Mouse (Mus musculus): ENCODE measurements around the gene Cbfa2t3. TPM values are rescaled to one million over a fixed set of nuclear protein-coding genes. Genes with fewer than 3 reads are reported as not detected.

Cbfa2t3 gene
- polyA plus RNA-seq, 1 experiment from 2014 or later = 8.1 TPM

DNA sequence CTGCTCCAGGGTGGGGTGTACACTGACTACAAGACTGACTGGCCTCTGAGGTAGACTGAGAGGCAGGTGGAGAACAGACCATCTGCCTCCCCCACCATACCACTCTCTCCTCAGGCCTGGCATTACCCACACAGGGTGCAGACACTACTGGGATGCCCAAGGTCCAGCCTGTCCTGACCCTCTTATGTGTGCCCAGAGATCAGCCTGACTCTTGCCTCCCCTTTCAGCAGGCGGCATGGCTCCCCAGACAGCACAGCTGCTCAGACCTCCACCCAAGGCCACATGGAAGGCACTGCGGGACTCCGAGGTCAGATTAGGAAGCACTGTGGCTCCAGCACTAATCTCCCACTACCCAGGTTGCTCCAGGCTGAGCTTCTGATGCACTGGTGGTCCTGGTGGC lies 28.2 kb downstream of the Cbfa2t3 start:
- Histone ChIP-seq H3K4me2 (ENCODE audit: low read depth, low read length) (no peak overlapping the region), H3K9me3 (ENCODE audit: control insufficient read depth, low read length) (no peaks in the 10 kb centered on the region), H3K36me3 (ENCODE audit: control insufficient read depth, insufficient read depth, low read length) (no peaks in the 10 kb centered on the region), H3K9ac (ENCODE audit: low read depth, low read length) (no peak overlapping the region), H3K4me1 (ENCODE audit: control insufficient read depth, insufficient read depth, low read length) (peaks cover 14% of the 10 kb centered on the region), H3K27ac (replicated peaks; ENCODE audit: low read depth, low read length) (no peak overlapping the region), H3K4me3 (ENCODE audit: low read depth, low read length) (no peak overlapping the region), H3K27me3 (replicated peaks; ENCODE audit: control insufficient read depth, insufficient read depth, low read length) (peaks cover 14% of the 10 kb centered on the region)
- WGBS = 72% methylated on average over 3 of the region's 3 CpGs
- ATAC-seq (ENCODE audit: low read depth) (no peak), DNase-seq (ENCODE audit: low spot score) (no peak)

DNA sequence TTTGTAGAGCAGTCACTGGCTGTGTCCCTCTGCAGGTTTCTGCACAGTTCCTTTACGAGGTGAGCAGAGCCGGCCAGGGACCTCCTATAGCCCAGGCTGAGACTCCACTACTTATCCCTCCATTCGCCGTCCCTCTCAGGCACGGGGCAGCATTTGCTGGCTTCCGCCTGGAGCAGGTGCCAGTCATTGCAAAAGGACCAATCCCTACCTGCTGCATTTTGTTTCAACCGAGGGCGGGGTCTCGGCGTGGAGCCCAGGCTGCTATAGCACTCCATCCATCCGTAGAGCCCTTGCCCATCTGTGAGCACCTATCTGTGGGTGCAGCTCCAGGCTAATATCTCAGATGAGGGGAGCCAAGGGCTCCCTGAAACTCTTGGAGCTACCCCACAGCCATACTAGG lies 28.9 kb downstream of the Cbfa2t3 start:
- Histone ChIP-seq H3K9me3 (ENCODE audit: control insufficient read depth, low read length) (no peaks in the 10 kb centered on the region), H3K27me3 (replicated peaks; ENCODE audit: control insufficient read depth, insufficient read depth, low read length) (peaks cover 14% of the 10 kb centered on the region), H3K4me1 (ENCODE audit: control insufficient read depth, insufficient read depth, low read length) (peaks cover 20% of the 10 kb centered on the region), H3K9ac (ENCODE audit: low read depth, low read length) (no peak overlapping the region), H3K4me3 (ENCODE audit: low read depth, low read length) (no peak overlapping the region), H3K36me3 (ENCODE audit: control insufficient read depth, insufficient read depth, low read length) (no peaks in the 10 kb centered on the region), H3K4me2 (ENCODE audit: low read depth, low read length) (no peak overlapping the region), H3K27ac (replicated peaks; ENCODE audit: low read depth, low read length) (no peak overlapping the region)
- no peak for ATAC-seq (ENCODE audit: low read depth)
- DNase-seq (ENCODE audit: low spot score) = no peak
- 28% methylated on average over 11 of the region's 11 CpGs for WGBS

DNA sequence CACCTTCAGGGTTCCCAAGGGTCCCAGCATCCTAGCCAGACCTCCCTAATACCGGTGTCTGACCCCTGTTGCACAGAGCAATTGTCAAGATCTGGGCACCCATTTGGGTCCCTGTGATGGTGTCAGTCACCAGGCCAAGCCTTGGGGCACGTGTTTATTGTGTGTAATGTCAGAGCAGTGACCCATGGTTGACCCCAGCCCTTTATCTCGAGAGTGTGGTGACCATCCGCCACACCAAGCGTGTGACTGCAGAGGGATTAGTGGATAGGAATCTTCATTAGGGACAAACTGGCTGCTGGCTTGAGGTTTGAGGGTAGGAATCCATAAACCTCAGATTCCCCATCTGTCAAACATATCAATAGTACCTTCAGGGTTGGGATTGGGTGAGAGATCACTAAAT lies 29.5 kb downstream of the Cbfa2t3 start:
- Histone ChIP-seq H3K9me3 (ENCODE audit: control insufficient read depth, low read length) (no peaks in the 10 kb centered on the region), H3K27ac (replicated peaks; ENCODE audit: low read depth, low read length) (no peak overlapping the region), H3K4me1 (ENCODE audit: control insufficient read depth, insufficient read depth, low read length) (peaks cover 26% of the 10 kb centered on the region), H3K4me2 (ENCODE audit: low read depth, low read length) (no peak overlapping the region), H3K36me3 (ENCODE audit: control insufficient read depth, insufficient read depth, low read length) (no peaks in the 10 kb centered on the region), H3K9ac (ENCODE audit: low read depth, low read length) (no peak overlapping the region), H3K27me3 (replicated peaks; ENCODE audit: control insufficient read depth, insufficient read depth, low read length) (peaks cover 12% of the 10 kb centered on the region), H3K4me3 (ENCODE audit: low read depth, low read length) (no peak overlapping the region)
- 62% methylated on average over 5 of the region's 5 CpGs for WGBS
- ATAC-seq (ENCODE audit: low read depth) = no peak
- DNase-seq (ENCODE audit: low spot score) = no peak

DNA sequence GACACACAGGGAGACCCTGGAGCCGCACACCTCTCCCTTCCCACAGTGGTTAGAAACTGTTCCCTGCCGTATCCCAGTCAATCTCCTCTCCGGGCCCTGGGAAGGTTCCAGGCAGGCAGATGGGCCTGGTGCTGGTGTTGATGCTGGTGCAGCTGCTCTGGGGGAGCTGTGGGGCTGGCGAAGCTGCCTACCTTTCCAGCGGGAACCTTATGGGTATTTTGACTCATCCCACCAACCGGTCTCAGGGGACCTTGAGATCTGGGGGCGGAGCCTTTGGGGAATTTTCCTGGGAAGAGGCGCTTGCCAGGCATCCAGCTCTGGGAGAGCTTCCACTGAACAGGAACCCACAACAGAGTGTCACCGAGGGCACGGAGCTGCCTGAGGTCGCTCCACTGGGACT lies 31.1 kb downstream of the Cbfa2t3 start:
- DNase-seq (ENCODE audit: low spot score) (no peak), ATAC-seq (ENCODE audit: low read depth) (no peak)
- Histone ChIP-seq H3K36me3 (ENCODE audit: control insufficient read depth, insufficient read depth, low read length) (no peaks in the 10 kb centered on the region), H3K4me3 (ENCODE audit: low read depth, low read length) (no peak overlapping the region), H3K4me1 (ENCODE audit: control insufficient read depth, insufficient read depth, low read length) (peaks cover 32% of the 10 kb centered on the region), H3K9me3 (ENCODE audit: control insufficient read depth, low read length) (no peaks in the 10 kb centered on the region), H3K27me3 (replicated peaks; ENCODE audit: control insufficient read depth, insufficient read depth, low read length) (peaks cover 4% of the 10 kb centered on the region; the same call in 1 of the 2 replicates), H3K27ac (replicated peaks; ENCODE audit: low read depth, low read length) (no peak overlapping the region), H3K4me2 (ENCODE audit: low read depth, low read length) (no peak overlapping the region), H3K9ac (ENCODE audit: low read depth, low read length) (no peak overlapping the region)
- WGBS = 79% methylated on average over 11 of the region's 11 CpGs

DNA sequence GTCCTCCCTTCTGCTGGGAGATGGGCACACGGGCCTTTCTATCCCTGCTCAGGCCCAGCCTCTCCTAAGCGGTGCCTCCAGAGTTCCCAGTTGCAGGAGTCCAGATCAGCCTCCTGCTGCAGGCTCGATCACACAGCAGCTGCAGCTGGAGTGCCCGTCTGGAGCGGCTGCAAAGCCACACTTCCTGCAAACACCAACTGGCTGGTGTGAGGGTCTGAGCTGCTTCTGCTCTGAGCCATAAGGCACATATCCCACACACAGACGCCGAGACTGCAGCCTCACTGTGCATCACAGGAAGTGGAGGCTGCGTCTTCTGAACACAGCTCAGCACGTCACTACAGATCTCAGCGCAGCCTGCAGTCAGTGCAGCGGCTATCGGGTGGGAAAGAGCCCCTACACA lies 32.1 kb downstream of the Cbfa2t3 start:
- Histone ChIP-seq H3K27ac (replicated peaks; ENCODE audit: low read depth, low read length) (peak overlapping the region; percentile 75), H3K4me1 (ENCODE audit: control insufficient read depth, insufficient read depth, low read length) (peaks cover 34% of the 10 kb centered on the region), H3K36me3 (ENCODE audit: control insufficient read depth, insufficient read depth, low read length) (no peaks in the 10 kb centered on the region), H3K9me3 (ENCODE audit: control insufficient read depth, low read length) (no peaks in the 10 kb centered on the region), H3K4me3 (ENCODE audit: low read depth, low read length) (no peak overlapping the region), H3K9ac (ENCODE audit: low read depth, low read length) (no peak overlapping the region), H3K4me2 (ENCODE audit: low read depth, low read length) (no peak overlapping the region), H3K27me3 (replicated peaks; ENCODE audit: control insufficient read depth, insufficient read depth, low read length) (peaks cover 4% of the 10 kb centered on the region; the same call in 1 of the 2 replicates)
- 48% methylated on average over 12 of the region's 12 CpGs for WGBS
- ATAC-seq (ENCODE audit: low read depth) (no peak; the same call in 1 of the 2 replicates), DNase-seq (ENCODE audit: low spot score) (peak; percentile 57)

DNA sequence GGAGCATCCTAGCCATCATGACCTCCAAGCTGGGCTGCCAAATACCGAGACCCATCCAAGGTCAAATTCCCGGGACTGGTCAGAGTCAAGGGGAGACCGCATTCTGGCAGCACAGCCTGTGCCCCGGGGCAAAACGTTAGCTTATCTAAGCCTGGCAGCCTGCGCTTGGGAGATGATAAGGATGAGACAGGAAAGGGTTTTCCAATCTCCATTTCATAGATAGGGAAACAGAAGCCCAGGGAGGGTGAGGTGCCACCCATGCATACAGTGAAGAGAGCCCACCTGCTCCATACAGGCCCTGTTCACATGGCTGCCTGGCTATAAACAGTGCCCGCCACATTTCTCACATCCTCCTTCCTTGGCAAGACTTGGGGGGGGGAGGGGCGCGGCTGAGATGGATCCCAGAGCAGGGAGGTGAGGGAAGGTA lies 32.6 kb downstream of the Cbfa2t3 start:
- H3K4me3 ChIP-seq (ENCODE audit: low read depth, low read length) = no peak overlapping the region
- peak overlapping the region; percentile 75; the same call in 1 of the 2 replicates for H3K27ac ChIP-seq (replicated peaks; ENCODE audit: low read depth, low read length)
- no peak for DNase-seq (ENCODE audit: low spot score)
- H3K27me3 ChIP-seq (replicated peaks; ENCODE audit: control insufficient read depth, insufficient read depth, low read length) = peaks cover 4% of the 10 kb centered on the region; the same call in 1 of the 2 replicates
- no peaks in the 10 kb centered on the region for H3K36me3 ChIP-seq (ENCODE audit: control insufficient read depth, insufficient read depth, low read length)
- no peaks in the 10 kb centered on the region for H3K9me3 ChIP-seq (ENCODE audit: control insufficient read depth, low read length)
- WGBS = 32% methylated on average over 7 of the region's 9 CpGs
- ATAC-seq (ENCODE audit: low read depth) = no peak
- peaks cover 38% of the 10 kb centered on the region for H3K4me1 ChIP-seq (ENCODE audit: control insufficient read depth, insufficient read depth, low read length)
- no peak overlapping the region for H3K4me2 ChIP-seq (ENCODE audit: low read depth, low read length)
- H3K9ac ChIP-seq (ENCODE audit: low read depth, low read length) = no peak overlapping the region

DNA sequence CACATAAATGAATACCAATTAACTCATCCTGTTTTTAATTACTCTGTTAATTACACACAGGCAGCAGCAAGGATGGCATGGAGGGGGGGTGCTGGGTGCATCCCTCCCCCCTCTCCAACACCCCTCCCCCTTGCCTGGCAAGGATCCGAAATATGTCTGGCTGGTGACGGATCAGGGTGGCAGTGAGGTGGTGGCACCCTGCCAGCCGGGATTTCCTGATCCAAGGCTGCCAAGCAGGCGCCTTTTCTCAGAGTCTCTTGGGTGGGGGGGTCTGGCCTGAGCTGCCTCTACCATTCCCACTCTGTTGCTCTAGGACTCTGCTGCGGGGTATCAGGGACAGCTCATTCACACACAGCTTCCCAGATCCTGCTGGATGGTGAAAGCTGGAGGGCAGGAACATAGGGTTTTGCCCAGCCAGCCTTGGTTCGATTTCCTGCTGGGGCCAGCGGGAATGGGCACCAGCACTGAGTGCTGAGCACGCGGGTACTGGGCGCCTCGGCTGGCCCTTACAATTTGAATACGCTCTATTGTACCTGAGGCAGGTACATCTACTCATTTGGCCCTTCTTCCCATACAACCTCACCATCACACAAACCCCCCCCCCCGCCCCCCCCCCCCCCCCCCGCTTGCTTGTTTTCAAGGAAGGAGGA lies 33.1 kb downstream of the Cbfa2t3 start:
- Histone ChIP-seq H3K9me3 (ENCODE audit: control insufficient read depth, low read length) (no peaks in the 10 kb centered on the region), H3K4me2 (ENCODE audit: low read depth, low read length) (peak overlapping the region; percentile 16), H3K9ac (ENCODE audit: low read depth, low read length) (no peak overlapping the region), H3K4me3 (ENCODE audit: low read depth, low read length) (no peak overlapping the region), H3K36me3 (ENCODE audit: control insufficient read depth, insufficient read depth, low read length) (no peaks in the 10 kb centered on the region), H3K27me3 (replicated peaks; ENCODE audit: control insufficient read depth, insufficient read depth, low read length) (peaks cover 2% of the 10 kb centered on the region; the same call in 1 of the 2 replicates), H3K27ac (replicated peaks; ENCODE audit: low read depth, low read length) (peak overlapping the region; percentile 75), H3K4me1 (ENCODE audit: control insufficient read depth, insufficient read depth, low read length) (peaks cover 43% of the 10 kb centered on the region)
- ATAC-seq (ENCODE audit: low read depth) = peak; percentile 47; the same call in 1 of the 2 replicates
- 45% methylated on average over 11 of the region's 14 CpGs for whole genome bisulfite sequencing
- peak; percentile 82 for DNase-seq (ENCODE audit: low spot score)

DNA sequence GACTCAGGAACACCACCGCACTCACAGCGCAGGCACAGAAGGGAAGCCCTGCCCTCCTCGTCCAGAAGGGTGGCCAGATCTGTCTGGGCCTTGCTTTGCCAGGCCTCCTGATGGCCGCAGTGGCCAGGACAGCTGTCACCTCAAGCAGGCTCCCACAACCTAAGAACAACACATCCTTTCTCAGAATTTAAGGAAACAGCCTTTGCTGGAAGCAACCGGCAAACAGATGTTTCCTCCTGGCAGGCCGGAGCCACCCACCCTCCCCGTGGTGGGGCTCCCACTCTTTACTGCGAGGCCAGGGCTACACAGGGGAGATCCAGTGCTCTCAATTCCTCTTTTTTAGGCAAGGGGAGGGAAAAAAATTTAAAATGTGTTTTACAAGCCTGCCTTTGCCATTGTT lies 33.7 kb downstream of the Cbfa2t3 start:
- H3K4me3 ChIP-seq (ENCODE audit: low read depth, low read length) = no peak overlapping the region
- peak; percentile 86 for DNase-seq (ENCODE audit: low spot score)
- H3K9ac ChIP-seq (ENCODE audit: low read depth, low read length) = no peak overlapping the region
- no peaks in the 10 kb centered on the region for H3K36me3 ChIP-seq (ENCODE audit: control insufficient read depth, insufficient read depth, low read length)
- peak; percentile 67 for ATAC-seq (ENCODE audit: low read depth)
- H3K9me3 ChIP-seq (ENCODE audit: control insufficient read depth, low read length) = no peaks in the 10 kb centered on the region
- H3K27ac ChIP-seq (replicated peaks; ENCODE audit: low read depth, low read length) = peak overlapping the region; percentile 75
- 20% methylated on average over 8 of the region's 8 CpGs for WGBS
- peak overlapping the region; percentile 16 for H3K4me2 ChIP-seq (ENCODE audit: low read depth, low read length)
- no peaks in the 10 kb centered on the region; the same call in 1 of the 2 replicates for H3K27me3 ChIP-seq (replicated peaks; ENCODE audit: control insufficient read depth, insufficient read depth, low read length)
- H3K4me1 ChIP-seq (ENCODE audit: control insufficient read depth, insufficient read depth, low read length) = peaks cover 48% of the 10 kb centered on the region

DNA sequence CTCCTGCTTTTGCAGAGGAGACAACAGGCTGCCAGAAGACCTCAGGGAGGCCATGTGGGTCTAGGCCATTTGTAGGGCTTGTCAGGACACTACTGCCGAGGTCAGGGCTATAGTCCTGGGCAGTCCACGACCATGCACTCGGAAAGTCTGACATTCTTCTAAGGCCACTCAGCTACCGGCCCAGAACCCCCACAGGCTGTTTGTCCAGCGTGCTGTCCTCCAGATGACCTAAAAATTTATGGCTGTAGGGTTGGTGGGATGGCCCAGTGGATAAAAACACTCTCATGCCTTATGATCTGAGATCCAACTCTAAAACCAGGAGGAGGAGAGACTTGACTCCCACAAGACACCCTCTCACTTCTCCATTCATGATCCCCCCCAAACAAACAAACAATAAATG lies 35.2 kb downstream of the Cbfa2t3 start:
- H3K36me3 ChIP-seq (ENCODE audit: control insufficient read depth, insufficient read depth, low read length) = no peaks in the 10 kb centered on the region
- no peak overlapping the region for H3K9ac ChIP-seq (ENCODE audit: low read depth, low read length)
- H3K9me3 ChIP-seq (ENCODE audit: control insufficient read depth, low read length) = no peaks in the 10 kb centered on the region
- DNase-seq (ENCODE audit: low spot score) (no peak), ATAC-seq (ENCODE audit: low read depth) (no peak)
- 66% methylated on average over 5 of the region's 5 CpGs for WGBS
- no peak overlapping the region for H3K4me3 ChIP-seq (ENCODE audit: low read depth, low read length)
- H3K4me2 ChIP-seq (ENCODE audit: low read depth, low read length) = no peak overlapping the region
- no peak overlapping the region for H3K27ac ChIP-seq (replicated peaks; ENCODE audit: low read depth, low read length)
- H3K4me1 ChIP-seq (ENCODE audit: control insufficient read depth, insufficient read depth, low read length) = peaks cover 59% of the 10 kb centered on the region
- no peaks in the 10 kb centered on the region for H3K27me3 ChIP-seq (replicated peaks; ENCODE audit: control insufficient read depth, insufficient read depth, low read length)
